Mouse (Mus musculus) frontal cortex, postnatal 25 days (tissue): Measurements from ENCODE around the gene Doxl2.
"Not testable (repeated sequence)": the region's sequence is repeated elsewhere in the genome, so short reads cannot be mapped to it uniquely, and the experiment has no call there.

Experiments used
- DNase-seq, 2 experiments: peaks; one replicate each; pipeline ENCODE4 v3.0.0; 2022; ENCODE audit warnings: low spot score in 2 of 2

Doxl2 gene

GRCm38 (mm10) chr6:48974663-48975062 is at the start of gene Doxl2:
Gene Doxl2 (plus strand): TSS chr6:48974963.
- DNase-seq, result no peak

GRCm38 (mm10) chr6:48929595-48929994 is 45.2 kb upstream of the Doxl2 start, which contains the start of gene 1600015I10Rik:
Gene 1600015I10Rik (plus strand): TSS chr6:48929895.
- no peak for DNase-seq

GRCm38 (mm10) chr6:48949596-48949995 is 25.2 kb upstream of the Doxl2 start:
- no peak for DNase-seq

GRCm38 (mm10) chr6:48950676-48951075 is 24.1 kb upstream of the Doxl2 start:
- no peak for DNase-seq

- DNase-seq, result no peak
Measured at GRCm38 (mm10) chr6:48951630-48952029, 23.1 kb upstream of the Doxl2 start.

GRCm38 (mm10) chr6:48953220-48953619 is 21.5 kb upstream of the Doxl2 start:
- no peak for DNase-seq

- DNase-seq, result no peak
Measured at GRCm38 (mm10) chr6:48954211-48954610, 20.6 kb upstream of the Doxl2 start.

GRCm38 (mm10) chr6:48954946-48955345 is 19.8 kb upstream of the Doxl2 start:
- peak; percentile 23 to 48 for DNase-seq

GRCm38 (mm10) chr6:48956785-48957184 is 18.0 kb upstream of the Doxl2 start:
- no peak for DNase-seq

GRCm38 (mm10) chr6:48958053-48958452 is 16.7 kb upstream of the Doxl2 start:
- no peak for DNase-seq

GRCm38 (mm10) chr6:48959151-48959550 is 15.6 kb upstream of the Doxl2 start:
- DNase-seq, result not testable (repeated sequence)

GRCm38 (mm10) chr6:48966696-48967095 is 8.1 kb upstream of the Doxl2 start:
- DNase-seq, result not testable (repeated sequence)

- DNase-seq, result no peak
Measured at GRCm38 (mm10) chr6:48967868-48968267, 6.9 kb upstream of the Doxl2 start.

GRCm38 (mm10) chr6:48979616-48980015 is 4.9 kb downstream of the Doxl2 start:
- no peak for DNase-seq

- DNase-seq, result no peak
Measured at GRCm38 (mm10) chr6:48982305-48982704, 7.5 kb downstream of the Doxl2 start.

- DNase-seq, result no peak
Measured at GRCm38 (mm10) chr6:48986444-48986990, 11.8 kb downstream of the Doxl2 start, which contains the start of gene Svs1. Gene Svs1 (plus strand): TSS chr6:48986861.

GRCm38 (mm10) chr6:48989971-48990370 is 15.2 kb downstream of the Doxl2 start:
- DNase-seq, result no peak

GRCm38 (mm10) chr6:48991991-48992390 is 17.2 kb downstream of the Doxl2 start:
- no peak for DNase-seq

- no peak for DNase-seq
Measured at GRCm38 (mm10) chr6:48998186-48998585, 23.4 kb downstream of the Doxl2 start.

- no peak for DNase-seq
Measured at GRCm38 (mm10) chr6:48998796-48999195, 24.0 kb downstream of the Doxl2 start.

GRCm38 (mm10) chr6:49003381-49003780 is 28.6 kb downstream of the Doxl2 start:
- DNase-seq, result no peak

- DNase-seq, result peak; percentile 14 to 48
Measured at GRCm38 (mm10) chr6:49007981-49008380, 33.2 kb downstream of the Doxl2 start.

- no peak for DNase-seq
Measured at GRCm38 (mm10) chr6:49008420-49009160, 33.8 kb downstream of the Doxl2 start.
